Mouse (Mus musculus): ENCODE measurements around the gene Trmt112. TPM values are rescaled to one million over a fixed set of nuclear protein-coding genes. Genes with fewer than 3 reads are reported as not detected.

Trmt112 gene
- polyA plus RNA-seq, 1 experiment from 2014 or later: 64.4 TPM

DNA sequence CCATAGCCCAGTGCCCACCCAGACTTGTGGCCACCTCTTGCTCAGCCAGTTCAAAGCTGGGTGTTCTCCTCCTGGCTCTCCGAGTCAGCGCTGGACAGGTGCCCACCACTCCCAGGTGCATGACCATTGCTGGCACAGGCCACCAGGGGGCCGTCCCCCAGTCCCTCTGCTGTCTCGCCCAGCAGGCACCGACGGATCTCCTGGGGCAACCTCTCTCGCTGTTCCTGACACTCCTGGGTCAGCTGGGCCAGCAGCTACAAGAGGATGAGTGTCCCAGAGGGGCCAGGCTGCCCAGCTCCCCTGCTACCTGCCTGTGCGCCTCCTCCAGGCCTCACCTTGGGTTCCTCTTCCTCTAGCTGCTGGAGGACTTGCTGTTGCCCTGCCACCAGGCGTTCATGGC lies 44.5 kb downstream of the Trmt112 start:
- no peak for ATAC-seq
- ChIA-PET CTCF (interaction anchor here (1.2 to 2.0 kb wide), 4 partner anchors 13 to 26 kb away, joined by 4 to 10 read pairs (median 5); partner anchors contain the start of genes Bad and Gpr137), POLR2A (interaction anchor here (2.6 to 5.0 kb wide), 3 partner anchors 9 to 22 kb away, joined by 12 to 75 read pairs (median 44); partner anchors contain the start of genes Bad, Gpr137, Plcb3 and Ppp1r14b)
- TF ChIP-seq CTCF (IDR thresholded peaks at IDR 0.05): no peak
- H3K27me3 ChIP-seq: no peaks in the 10 kb centered on the region
- in situ Hi-C loops (cut with MboI; ENCODE audit: low pct_unique_long_range_greater_than_20kb): no loop called here
- DNase-seq (ENCODE audit: low read depth, low spot score): no peak

DNA sequence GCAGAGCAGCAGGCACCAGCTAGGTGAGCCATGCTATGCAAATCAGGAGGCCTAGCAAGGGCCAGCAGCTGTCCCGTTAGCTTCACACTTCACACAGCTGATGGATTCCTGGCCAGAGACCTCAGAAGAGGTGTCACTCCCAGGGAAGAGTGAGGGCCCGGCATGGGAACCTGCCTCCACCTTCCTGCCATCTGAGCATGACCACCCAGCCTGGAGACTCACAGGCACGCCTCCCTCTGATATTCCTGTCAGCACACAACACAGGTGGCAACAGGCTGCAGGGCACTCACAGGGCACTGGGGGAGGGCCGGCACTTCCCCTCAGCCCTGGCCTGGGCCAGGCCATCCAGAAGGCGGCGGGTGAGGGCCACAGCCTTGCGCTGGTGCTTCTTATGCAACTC lies 45.9 kb downstream of the Trmt112 start:
- no peak for ATAC-seq
- POLR2A ChIA-PET: interaction anchor here (1.3 kb wide), 2 partner anchors 14 to 20 kb away, joined by 3 to 4 read pairs; partner anchors contain the start of genes Bad and Gpr137
- CTCF ChIA-PET: interaction anchor here (1.4 to 2.0 kb wide), 4 partner anchors 12 to 24 kb away, joined by 4 to 5 read pairs (median 5); partner anchors contain the start of genes Bad, Gpr137, Plcb3 and Ppp1r14b

DNA sequence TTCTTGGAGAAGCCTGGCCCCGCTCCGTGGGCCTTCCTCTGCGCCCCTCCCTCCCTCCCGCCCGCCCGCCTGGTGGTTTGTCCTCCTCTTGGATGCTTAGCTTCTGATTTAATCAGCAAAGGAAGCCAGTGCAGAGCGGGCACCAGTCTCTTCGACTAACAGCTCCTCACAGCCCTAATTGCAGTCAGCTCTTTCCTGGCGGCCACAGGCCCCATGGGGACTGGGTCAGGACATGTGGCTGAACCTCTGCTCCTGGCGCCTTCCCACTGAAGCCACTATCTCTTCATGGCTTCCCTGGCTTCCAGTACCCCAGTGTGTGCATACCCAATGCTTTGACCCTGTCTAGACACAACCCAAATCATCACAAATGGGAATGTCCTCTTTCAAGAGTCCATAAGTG lies 47.0 kb downstream of the Trmt112 start:
- ATAC-seq (no peak), DNase-seq (ENCODE audit: low read depth, low spot score) (no peak)
- in situ Hi-C loops (cut with MboI; ENCODE audit: low pct_unique_long_range_greater_than_20kb): no loop called here
- ChIA-PET CTCF (no interaction called here), POLR2A (interaction anchor here (1.2 to 1.3 kb wide), 2 partner anchors 14 to 15 kb away, joined by 3 to 4 read pairs; partner anchors contain the start of genes Bad and Gpr137)
- no peaks in the 10 kb centered on the region for H3K27me3 ChIP-seq
- TF ChIP-seq CTCF (IDR thresholded peaks at IDR 0.05): no peak

More for the DNA sequence above, 45.9 kb downstream of the Trmt112 start:
- DNase-seq (ENCODE audit: low read depth, low spot score): no peak
- TF ChIP-seq CTCF (IDR thresholded peaks at IDR 0.05): no peak
- H3K27me3 ChIP-seq: no peaks in the 10 kb centered on the region
- in situ Hi-C loops (cut with MboI; ENCODE audit: low pct_unique_long_range_greater_than_20kb): no loop called here

Other genes starting within 250 kb of the Trmt112 start
- gene Rps6ka4, start 69.1 kb upstream of the Trmt112 start, polyA plus RNA-seq (2021): 51.4 TPM
- gene Ccdc88b, start 51.5 kb upstream of the Trmt112 start, polyA plus RNA-seq (2021): 0.06 TPM
- 557 TPM for gene Prdx5, start 408 bp downstream of the Trmt112 start, polyA plus RNA-seq (2021)
- 96.1 TPM for gene Esrra, start 12.1 kb downstream of the Trmt112 start, polyA plus RNA-seq (2021)
- 7.6 TPM for gene Catsperz, start 15.7 kb downstream of the Trmt112 start, polyA plus RNA-seq (2021)
- 7.6 TPM for gene Kcnk4, start 24.8 kb downstream of the Trmt112 start, polyA plus RNA-seq (2021)
- gene Bad, start 32.2 kb downstream of the Trmt112 start, polyA plus RNA-seq (2021): 108 TPM
- gene Gpr137, start 32.8 kb downstream of the Trmt112 start, polyA plus RNA-seq (2021): 73.0 TPM
- 267 TPM for gene Ppp1r14b, start 65.3 kb downstream of the Trmt112 start, polyA plus RNA-seq (2021)
- 59.6 TPM for gene Plcb3, start 66.8 kb downstream of the Trmt112 start, polyA plus RNA-seq (2021)
- 167 TPM for gene Fkbp2, start 70.8 kb downstream of the Trmt112 start, polyA plus RNA-seq (2021)
- gene Vegfb, start 78.0 kb downstream of the Trmt112 start, polyA plus RNA-seq (2021): 87.1 TPM
- gene Dnajc4, start 82.9 kb downstream of the Trmt112 start, polyA plus RNA-seq (2021): 26.0 TPM
- gene Nudt22, start 86.4 kb downstream of the Trmt112 start, polyA plus RNA-seq (2021): 60.5 TPM
- 20.7 TPM for gene Trpt1, start 86.4 kb downstream of the Trmt112 start, polyA plus RNA-seq (2021)
- 0.22 TPM for gene Fermt3, start 109.8 kb downstream of the Trmt112 start, polyA plus RNA-seq (2021)
- gene Stip1, start 130.3 kb downstream of the Trmt112 start, polyA plus RNA-seq (2021): 301 TPM
- 33.9 TPM for gene Macrod1, start 147.1 kb downstream of the Trmt112 start, polyA plus RNA-seq (2021)
- 12.6 TPM for gene Flrt1, start 196.0 kb downstream of the Trmt112 start, polyA plus RNA-seq (2021)

Measured in Patski (cell line).